Comparison of ENCODE assay signal across 8 mouse cellular contexts in the genomic region with DNA sequence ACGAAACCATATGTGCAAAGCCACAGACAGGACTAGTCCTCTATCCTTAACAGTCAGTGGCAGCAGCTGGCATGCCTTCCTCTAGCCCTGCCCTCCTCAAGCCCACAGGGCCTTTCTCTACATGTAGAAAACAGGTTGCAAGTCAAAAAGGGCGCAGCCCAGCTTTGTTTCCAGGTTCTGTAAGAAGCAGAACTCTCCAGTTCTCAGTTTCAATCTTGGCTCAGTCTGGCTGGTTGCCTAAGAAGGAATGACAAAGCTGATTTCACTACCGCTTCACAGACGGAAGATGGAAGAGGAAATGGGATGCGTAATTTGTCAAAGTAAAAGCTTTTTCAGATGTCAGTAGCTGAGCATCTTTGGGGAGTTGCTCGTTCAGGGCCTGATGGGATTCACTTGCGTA.
A peak's percentile ranks its signal among the peaks of the same experiment; 100 is the strongest.
DNase-seq lines count a peak whose midpoint lies in the region; TF ChIP-seq lines count a peak whose summit lies in the region.

No protein-coding gene starts in this region.

- TF ChIP-seq CTCF in layer of hippocampus, adult 2 months (conservative IDR thresholded peaks at IDR 0.05) = no peak

- H3K27ac ChIP-seq in layer of hippocampus, adult 2 months = peak overlapping the region; percentile 56

- no peak overlapping the region for H3K4me3 ChIP-seq in layer of hippocampus, adult 2 months

- peak; percentile 27 to 30 for DNase-seq in cerebellum, postnatal 14 days
- DNase-seq in cerebellum, adult 9-10 months = no peak
- DNase-seq in layer of hippocampus, adult 2 months (ENCODE audit: low spot score in 2 of 2) = peak; percentile 32 to 55
- no peak for DNase-seq in layer of hippocampus, postnatal 36 days
- peak; percentile 37 for DNase-seq in c-Kit-positive CD71-negative TER-119-negative erythroid progenitor cells, embryonic 14.5 days (ENCODE audit: low read depth)
- DNase-seq in lung, postnatal 14 days = peak; percentile 24
- DNase-seq in MN1 (ENCODE audit: low spot score) = no peak
- no peak for DNase-seq in cerebellum, postnatal 36 days

Comparison
In these comparisons a context has a peak if more than half of its experiments do, and no peak if none do; other contexts are left out.
1. DNase-seq: peak in cerebellum, postnatal 14 days (2 of 2), layer of hippocampus, adult 2 months (2 of 2), c-Kit-positive CD71-negative TER-119-negative erythroid progenitor cells, embryonic 14.5 days (single experiment) and lung, postnatal 14 days (single experiment); none in cerebellum, adult 9-10 months (single experiment), layer of hippocampus, postnatal 36 days (0 of 2), MN1 (single experiment) and cerebellum, postnatal 36 days (0 of 2).